Mouse (Mus musculus) liver, adult (tissue): Measurements from ENCODE around the gene Ipcef1.
A peak's percentile ranks its signal among the peaks of the same experiment; 100 is the strongest.

Source experiments
- GATA4 ChIP-seq: IDR thresholded peaks from 2 replicates; pipeline ENCODE4 v1.6.1; 2014; ENCODE audit warnings: mild to moderate bottlenecking, low read length; ENCODE audit not compliant: insufficient replicate concordance

Ipcef1 gene

GRCm38 (mm10) chr10:7054560-7055205 lies 2.4 kb upstream of the Ipcef1 start:
- TF ChIP-seq GATA4 = no peak

- TF ChIP-seq GATA4 = no peak
These were observed 2.4 kb downstream of the Ipcef1 start for GRCm38 (mm10) chr10:7049901-7050300.

GRCm38 (mm10) chr10:7047919-7048291 lies 4.4 kb downstream of the Ipcef1 start:
- TF ChIP-seq GATA4 = no peak

- TF ChIP-seq GATA4 = no peak
These were observed 4.9 kb downstream of the Ipcef1 start for GRCm38 (mm10) chr10:7047288-7047918.

- no peak for TF ChIP-seq GATA4
These were observed 8.4 kb downstream of the Ipcef1 start for GRCm38 (mm10) chr10:7043896-7044295.

GRCm38 (mm10) chr10:7041032-7041431 lies 11.2 kb downstream of the Ipcef1 start:
- no peak for TF ChIP-seq GATA4

- TF ChIP-seq GATA4 = no peak
These were observed 15.1 kb downstream of the Ipcef1 start for GRCm38 (mm10) chr10:7037194-7037593.

GRCm38 (mm10) chr10:7035547-7035946 lies 16.7 kb downstream of the Ipcef1 start:
- TF ChIP-seq GATA4 = peak; percentile 30; the same call in 1 of the 2 replicates

GRCm38 (mm10) chr10:7033459-7033858 lies 18.8 kb downstream of the Ipcef1 start:
- TF ChIP-seq GATA4 = no peak

- TF ChIP-seq GATA4 = no peak
These were observed 27.2 kb downstream of the Ipcef1 start for GRCm38 (mm10) chr10:7025028-7025427.

- TF ChIP-seq GATA4 = no peak
These were observed 31.7 kb downstream of the Ipcef1 start for GRCm38 (mm10) chr10:7020551-7020950.

GRCm38 (mm10) chr10:7019781-7020386 lies 32.4 kb downstream of the Ipcef1 start:
- no peak for TF ChIP-seq GATA4

- no peak for TF ChIP-seq GATA4
These were observed 37.1 kb downstream of the Ipcef1 start for GRCm38 (mm10) chr10:7015199-7015598.

- TF ChIP-seq GATA4 = no peak
These were observed 41.7 kb downstream of the Ipcef1 start for GRCm38 (mm10) chr10:7010543-7010942.

- no peak for TF ChIP-seq GATA4
These were observed 47.2 kb downstream of the Ipcef1 start for GRCm38 (mm10) chr10:7004980-7005538.

- no peak for TF ChIP-seq GATA4
These were observed 52.9 kb downstream of the Ipcef1 start for GRCm38 (mm10) chr10:6999355-6999754.

- TF ChIP-seq GATA4 = no peak
These were observed 53.6 kb downstream of the Ipcef1 start for GRCm38 (mm10) chr10:6998576-6999250.
